Mouse (Mus musculus) kidney, adult 2 months (tissue): Measurements from ENCODE around the gene Hoxb1.

Experiments used
- CTCF ChIP-seq: fragments of 200-500 bp; conservative IDR thresholded peaks from 2 replicates; pipeline ENCODE4 v1.5.1; 2011; ENCODE audit warnings: low read depth, mild to moderate bottlenecking, control low read depth, low read length, moderate library complexity, mixed read lengths; ENCODE audit not compliant: insufficient read depth, insufficient read length
- POLR2A ChIP-seq: fragments of 200-500 bp; IDR thresholded peaks from one replicate; pipeline ENCODE4 v1.6.1; 2011; ENCODE audit warnings: low read depth, low read length, control low read depth

- TF ChIP-seq POLR2A (no peak), CTCF (no peak)
These were observed 24.7 kb upstream of the Hoxb1 start for GRCm38 (mm10) chr11:96340698-96341365.
